Mouse (Mus musculus): ENCODE data around the gene Gucy1b2.

Gene Gucy1b2

DNA sequence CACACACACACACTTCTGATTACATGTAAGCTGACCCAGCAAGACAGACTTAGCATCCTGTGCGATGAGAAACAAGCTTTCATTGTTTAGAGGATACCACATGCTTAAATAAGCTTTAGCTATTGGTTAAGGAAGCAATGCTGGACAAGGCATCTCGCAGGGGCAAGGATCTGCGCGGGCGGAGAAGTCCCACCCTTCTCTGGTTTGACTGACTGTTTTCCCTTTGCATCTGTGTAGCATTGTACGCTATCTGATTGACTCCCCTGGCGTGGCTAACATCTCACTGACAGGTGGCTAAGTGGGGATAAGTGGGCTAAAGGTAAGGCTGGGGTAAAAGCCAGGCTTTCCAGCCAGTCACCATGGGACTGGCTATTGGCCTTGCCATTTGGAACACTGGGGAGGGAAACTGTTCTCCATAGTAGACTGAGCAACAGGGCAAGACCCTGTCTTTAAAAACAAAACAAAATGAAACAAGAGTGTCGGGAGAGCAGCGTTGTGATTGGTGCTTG, at the start of gene Gucy1b2:
Gene Gucy1b2, minus strand, starts transcription at position 51 of the 509 bp plus-strand sequence.
- in situ Hi-C loops (cut with MboI, MseI): loop anchor here (5.0 to 10.0 kb wide), 2 partner anchors 199 to 891 kb away; no protein-coding TSS in a partner anchor

DNA sequence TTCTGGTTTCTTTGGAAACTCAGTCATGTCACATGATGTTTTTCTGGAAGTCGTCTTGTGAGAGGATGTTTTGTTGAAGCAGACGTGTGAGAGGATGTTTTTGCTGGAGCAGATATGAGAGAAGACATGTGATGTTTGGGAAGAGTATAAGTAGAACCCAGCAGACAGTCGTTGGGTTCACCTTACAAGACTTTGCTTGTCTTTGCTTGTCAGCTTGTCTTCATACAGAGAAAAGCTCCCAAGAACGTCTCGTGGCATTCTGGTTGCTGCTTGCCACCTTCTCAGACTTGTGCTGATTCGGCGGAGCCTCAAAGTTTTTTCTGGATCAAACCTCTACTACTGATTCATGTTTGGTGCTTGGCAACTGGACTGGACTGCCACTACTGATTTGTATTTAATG, 41.3 kb upstream of the Gucy1b2 start:
- in situ Hi-C loops (cut with MboI, MseI): no loop called here

DNA sequence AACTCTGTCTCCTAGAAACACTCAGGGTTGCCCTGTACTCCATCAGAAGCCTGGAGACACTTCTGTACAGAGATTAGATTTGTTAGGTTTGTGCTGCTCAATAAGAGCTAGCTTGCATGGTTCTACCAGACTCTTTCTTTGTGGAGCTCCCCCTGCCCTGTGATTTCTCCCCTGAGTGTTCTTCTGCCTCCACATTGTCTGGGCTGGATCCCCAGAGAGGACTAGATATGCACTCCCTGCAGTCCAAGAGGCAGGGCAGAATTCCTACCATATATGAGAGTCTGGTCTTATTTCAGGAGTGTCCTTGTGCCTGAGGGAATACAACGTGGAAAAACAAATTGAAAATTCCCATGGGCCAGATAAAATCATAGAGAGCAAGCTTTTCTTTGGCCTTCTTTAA, 40.4 kb upstream of the Gucy1b2 start:
- in situ Hi-C loops (cut with MboI, MseI): no loop called here

DNA sequence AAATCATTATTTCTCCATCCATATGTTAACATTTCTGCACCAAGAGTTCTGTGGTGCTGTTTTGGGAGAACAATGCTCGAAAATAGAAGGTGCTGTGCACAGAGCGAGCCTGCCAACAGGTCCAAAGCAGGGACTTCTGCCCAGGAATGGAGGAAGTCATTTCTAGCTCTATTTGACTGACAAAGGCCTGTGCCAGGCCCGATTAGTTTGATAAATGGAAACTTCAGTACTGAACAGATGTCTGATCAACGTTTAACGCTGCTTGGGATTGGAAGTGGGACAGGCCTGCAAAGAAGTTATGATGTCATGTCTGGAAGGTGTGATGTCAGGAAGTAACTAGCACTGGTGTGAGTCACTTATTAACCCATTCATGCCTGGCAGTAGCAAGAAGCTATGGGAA, 37.4 kb upstream of the Gucy1b2 start:
- in situ Hi-C loops (cut with MboI, MseI): no loop called here

DNA sequence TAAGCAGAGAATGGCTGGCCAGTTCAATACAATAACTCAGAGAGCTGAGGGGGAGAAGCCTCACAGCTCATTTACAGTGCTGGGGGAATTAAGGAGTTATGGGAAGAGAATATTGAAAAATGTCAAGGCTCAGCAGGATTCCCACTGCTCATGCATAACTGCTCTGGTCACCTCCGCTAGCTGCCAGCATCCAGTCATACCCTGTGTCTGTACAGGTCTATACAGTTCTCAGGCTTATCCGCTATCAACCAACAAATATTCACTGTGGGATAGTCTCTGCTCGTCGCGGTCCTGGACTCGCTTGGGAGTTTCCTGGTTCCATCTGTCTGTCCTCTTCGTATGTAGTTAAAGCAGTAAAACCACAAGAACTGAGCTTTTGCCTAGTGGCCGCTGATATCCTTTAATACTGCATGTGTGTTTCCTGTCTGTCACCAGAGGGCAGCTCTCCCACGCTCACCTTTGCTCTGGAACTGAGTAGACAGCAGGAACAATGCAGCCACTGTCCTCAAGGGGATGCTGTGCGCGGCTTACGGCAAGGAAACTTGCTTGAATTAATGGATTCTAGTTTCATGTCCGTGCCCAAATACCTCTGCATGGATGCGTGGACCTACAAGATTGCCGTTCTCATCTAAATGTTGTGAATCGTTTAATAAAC, 36.2 kb upstream of the Gucy1b2 start:
- in situ Hi-C loops (cut with MboI, MseI): no loop called here

DNA sequence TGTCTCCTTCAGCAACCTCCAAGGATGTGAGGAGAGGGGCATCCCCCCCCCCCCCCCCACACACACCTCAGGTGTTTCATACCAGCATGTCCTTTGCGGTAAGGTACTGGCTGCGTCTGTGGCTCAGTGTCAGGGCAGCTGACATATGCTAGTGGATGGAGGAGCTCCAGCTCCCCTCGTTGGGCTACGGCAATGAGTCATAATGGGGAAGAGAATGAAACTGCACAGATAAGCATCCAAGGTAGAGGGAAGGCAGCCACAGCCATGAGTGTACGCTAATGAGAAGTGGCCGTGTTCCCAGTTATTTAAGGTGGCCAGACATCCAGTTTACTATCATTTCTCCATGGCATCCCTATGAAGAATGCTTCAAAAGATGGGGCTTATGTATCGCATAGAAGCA, 32.2 kb upstream of the Gucy1b2 start:
- in situ Hi-C loops (cut with MboI, MseI): no loop called here

DNA sequence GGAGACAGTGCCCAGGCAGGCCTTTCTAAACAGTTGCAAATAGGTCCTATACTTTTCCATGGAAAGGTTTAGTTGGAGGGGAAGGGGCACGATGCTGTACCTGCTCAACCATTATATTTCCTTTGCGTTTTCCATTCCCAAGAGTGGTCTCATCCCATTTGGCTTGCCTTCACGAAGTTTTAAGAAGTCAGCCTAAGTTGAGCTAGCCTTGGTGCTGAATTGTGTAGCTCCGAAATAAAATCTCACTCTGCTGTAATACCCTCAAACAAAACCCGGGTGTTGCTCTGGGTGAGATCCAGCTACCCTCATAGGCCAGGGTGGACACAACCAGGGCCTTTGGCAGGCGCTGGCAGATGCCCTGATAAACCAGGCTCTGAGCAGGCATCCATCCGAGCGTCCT, 25.3 kb upstream of the Gucy1b2 start:
- in situ Hi-C loops (cut with MboI, MseI): no loop called here

DNA sequence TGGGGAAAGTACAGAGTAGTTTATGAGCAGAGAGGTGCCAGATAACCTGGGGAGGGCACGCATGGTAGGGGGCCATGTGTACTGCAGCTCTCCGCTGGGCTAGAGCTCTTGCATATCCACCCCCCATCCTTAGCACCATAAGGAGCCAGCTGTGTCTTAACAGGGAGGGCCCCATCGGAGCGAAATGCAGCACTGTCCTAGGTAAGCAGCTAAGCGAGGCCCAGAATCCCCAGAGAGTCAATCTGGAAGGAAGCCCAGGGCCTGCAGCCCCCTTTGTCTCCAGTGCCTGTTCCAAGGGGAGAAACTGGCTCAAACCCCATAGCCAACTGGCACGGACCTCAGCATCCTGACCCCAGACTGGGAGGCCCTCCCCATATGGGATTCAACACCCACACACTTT, 23.3 kb upstream of the Gucy1b2 start:
- in situ Hi-C loops (cut with MboI, MseI): loop anchor here (5.0 kb wide), 1 partner anchor 103 kb away; no protein-coding TSS in a partner anchor

DNA sequence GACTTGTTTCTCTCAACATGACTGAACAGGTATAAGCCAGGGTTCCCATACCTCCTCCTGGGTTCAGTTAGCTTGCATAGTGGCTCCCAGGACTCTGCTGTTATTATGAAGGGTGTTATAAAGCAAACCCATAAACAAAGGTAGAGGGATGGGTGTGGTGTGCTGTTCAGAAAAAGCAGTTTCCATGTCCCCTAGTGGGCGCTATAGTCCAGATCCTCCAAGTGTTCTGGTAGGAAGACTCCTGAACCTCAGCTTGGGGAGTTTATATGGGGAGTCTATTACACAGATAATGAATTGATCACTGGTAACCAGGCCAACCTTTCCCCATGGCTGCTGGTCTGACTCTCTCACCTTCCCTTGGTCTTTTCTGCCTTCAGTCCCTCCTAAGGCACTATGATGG, 18.4 kb upstream of the Gucy1b2 start:
- in situ Hi-C loops (cut with MboI, MseI): no loop called here

DNA sequence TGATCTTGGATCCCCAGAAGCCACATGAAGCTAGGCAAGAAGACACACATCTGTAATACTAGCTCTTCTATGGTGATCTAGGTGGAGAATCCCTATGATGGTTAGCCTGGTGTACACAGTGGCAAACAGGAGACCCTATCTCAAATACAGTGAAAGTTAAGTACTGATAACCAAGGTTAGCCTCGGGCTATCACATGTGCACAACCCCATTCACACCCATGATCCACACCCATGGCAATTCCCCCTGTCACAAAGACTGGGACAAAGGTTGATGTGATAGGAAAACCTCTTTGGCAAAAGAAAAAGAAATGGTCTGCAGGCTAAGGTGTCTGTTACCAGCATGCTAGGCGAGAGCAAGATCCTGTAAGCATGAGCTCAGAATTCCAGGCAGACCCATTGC, 16.0 kb upstream of the Gucy1b2 start:
- in situ Hi-C loops (cut with MboI, MseI): no loop called here

DNA sequence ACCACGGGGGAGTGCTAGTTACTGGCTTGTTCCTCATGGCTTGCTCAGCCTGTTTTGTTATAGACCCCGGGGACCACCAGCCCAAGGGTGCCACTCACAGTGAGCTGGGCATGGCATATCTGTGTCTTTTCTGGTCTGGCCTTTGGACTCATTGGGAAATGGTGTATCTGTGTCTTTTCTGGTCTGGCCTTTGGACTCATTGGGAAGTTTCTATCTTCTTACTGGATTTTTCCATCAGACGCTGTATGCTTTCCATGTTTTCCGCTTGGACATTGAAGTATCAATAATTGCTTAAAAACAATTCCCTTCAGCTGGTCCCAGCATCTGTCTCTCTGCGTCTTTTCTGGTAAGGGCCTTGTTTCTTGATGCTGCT, 12.7 kb upstream of the Gucy1b2 start:
- in situ Hi-C loops (cut with MboI, MseI): no loop called here

DNA sequence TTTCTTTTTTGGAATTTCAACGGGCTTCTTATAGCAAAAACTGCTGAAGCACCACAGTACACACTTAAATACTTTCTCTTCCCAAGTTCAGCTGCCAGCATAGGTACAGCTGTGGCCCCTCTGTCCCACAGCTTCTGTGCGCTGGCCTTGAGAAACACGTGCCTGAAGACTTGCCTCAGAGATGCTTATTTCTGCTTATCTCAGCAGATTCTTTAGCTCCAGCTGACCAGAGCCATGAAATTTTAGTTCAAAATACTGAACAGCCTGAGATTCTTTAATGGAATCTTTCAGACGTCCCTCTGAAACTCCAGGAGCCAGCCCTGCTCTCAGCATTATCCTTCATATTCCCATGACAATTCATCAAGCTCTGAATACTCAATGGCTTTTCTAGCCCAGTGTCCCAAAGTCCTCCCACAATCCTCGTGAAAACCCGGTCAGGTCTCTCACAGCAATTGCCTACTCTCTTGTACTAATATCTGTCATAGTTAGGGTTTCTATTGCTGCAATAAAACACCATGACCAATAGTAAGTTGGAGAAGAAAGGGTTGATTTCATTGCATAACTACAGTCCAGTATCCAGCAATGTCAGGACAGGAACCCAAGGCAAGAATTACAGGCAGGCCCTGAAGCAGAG, 12.1 kb upstream of the Gucy1b2 start:
- in situ Hi-C loops (cut with MboI, MseI): no loop called here

DNA sequence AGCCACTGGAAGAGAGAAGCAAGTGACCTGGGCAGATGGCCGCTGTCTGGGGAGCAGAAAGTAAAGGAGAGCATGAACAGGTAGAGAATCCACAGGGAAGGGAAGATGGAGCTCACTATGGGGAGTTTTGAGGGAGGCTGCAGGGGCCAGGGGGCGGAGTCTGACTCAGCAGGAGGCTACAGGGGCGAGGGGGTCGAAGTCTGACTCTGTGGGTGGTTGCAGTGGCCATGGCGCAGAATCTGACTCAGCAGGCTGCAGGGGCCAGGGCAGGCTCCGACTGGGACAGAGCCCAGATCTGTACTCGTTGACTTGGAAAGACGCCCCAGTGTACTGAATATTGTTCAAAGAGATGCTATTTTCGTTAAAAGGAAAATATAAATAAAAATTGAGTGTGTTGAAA, 8.9 kb upstream of the Gucy1b2 start:
- in situ Hi-C loops (cut with MboI, MseI): no loop called here

DNA sequence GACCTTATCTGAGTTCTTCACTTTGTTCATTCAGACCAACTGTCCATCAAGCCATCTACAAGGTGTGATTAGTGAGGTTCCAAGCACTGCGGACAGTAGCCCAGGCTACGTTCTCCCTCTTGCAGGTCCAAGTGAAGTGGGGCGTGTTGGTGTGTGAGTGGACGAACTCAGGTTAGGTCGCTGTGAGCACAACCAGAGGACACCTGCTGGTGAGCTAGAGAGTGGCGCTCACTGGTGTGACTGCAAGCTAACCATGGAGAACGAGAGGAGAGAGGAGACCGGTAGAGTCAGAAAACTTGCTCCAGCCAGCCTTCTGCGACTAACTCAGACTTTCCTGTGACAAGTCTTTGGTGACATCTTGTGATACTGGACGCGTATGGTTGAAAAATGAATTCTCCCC, 3.5 kb upstream of the Gucy1b2 start:
- in situ Hi-C loops (cut with MboI, MseI): loop anchor here (5.0 to 10.0 kb wide), 2 partner anchors 202 to 895 kb away; no protein-coding TSS in a partner anchor

DNA sequence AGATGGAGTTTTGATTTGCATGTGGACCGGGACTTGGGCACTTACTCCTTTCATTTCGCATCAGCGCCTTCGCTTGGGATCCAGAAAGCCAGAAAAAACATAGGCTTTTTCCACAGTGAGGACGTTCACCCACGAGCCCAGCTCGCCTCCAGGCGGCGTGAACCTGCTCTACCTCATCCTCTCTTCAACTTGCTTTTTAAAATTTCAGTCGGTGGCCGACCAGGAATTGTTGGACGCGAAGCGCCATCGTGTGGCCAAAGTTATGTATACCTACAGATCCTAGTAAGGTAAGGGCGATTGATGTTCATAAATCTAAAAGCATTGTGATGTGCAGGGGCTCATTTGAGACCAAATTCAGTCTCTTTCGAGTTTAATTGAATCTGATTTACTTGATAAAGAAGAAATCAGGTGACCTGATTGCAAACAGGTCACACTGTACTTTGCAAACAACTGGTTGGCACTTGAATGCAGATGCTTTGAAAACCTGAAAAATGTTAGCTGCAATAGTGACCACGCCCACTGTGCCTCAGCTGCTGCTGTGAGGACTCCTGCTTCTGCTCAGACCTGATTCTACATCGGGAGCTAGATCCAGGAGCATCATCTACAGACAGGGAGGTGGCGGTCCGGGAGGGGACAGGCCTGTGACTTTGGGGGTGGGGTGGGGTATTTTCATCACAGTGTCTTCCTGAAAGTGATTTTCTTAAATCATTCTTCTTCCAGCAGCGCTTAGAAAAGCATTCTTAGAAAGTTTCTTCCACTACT, 1.5 kb upstream of the Gucy1b2 start:
- in situ Hi-C loops (cut with MboI, MseI): loop anchor here (5.0 to 10.0 kb wide), 2 partner anchors 200 to 893 kb away; no protein-coding TSS in a partner anchor

DNA sequence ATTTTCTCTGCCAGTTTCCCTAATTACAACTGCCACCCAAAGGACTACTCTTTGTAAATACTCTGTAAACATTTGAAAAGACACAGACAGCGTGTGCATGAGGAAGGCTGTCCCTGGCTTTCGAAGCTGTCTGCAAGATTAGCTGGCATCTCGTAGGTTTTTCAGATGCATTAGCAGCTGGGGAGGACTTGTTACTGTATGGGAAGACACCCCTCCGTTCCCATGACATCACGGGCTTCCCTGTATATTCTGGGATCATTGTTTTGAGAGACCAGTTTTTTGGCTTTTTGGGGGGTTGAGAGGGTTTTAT, 564 bp downstream of the Gucy1b2 start:
- in situ Hi-C loops (cut with MboI, MseI): loop anchor here (5.0 to 10.0 kb wide), 2 partner anchors 198 to 891 kb away; no protein-coding TSS in a partner anchor

DNA sequence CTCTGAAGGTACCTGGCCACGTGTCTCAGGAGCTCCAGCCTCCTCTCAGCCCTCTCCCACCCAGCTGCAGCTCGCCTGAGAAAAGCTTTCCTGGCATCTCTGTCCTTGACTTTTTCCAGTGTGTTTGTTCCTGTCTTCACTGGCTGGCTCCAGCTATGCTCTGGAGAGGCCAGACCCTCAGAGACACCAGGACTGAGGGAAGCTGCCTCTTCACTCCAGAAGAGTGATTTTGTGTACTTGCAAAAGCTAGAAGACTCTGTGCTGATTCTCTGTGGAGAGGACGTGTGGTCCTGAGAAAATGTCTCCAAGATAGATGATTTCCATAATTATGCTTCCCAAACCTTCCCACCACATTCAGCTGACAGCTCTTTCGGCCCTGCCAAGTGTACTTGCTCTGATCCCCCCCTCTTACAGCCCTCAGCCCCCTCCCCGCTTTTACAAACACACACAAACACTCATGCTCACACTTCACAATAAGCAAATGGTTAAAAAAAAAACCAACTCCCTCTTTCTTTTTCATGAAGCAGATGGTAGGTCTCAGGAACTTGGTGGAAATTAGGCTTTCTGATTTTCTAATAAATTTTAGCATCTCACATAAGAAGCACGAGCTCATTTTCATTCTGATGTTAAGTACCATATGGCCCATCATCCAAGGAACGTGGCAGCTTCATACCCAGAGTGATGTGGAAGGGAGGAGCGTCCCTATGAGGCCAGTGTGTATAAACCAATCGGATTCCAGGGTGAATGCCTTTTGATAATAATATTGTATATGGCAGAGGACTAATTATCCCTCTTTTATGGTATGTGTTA, 1.1 kb downstream of the Gucy1b2 start:
- in situ Hi-C loops (cut with MboI, MseI): loop anchor here (5.0 to 10.0 kb wide), 2 partner anchors 198 to 890 kb away; no protein-coding TSS in a partner anchor

DNA sequence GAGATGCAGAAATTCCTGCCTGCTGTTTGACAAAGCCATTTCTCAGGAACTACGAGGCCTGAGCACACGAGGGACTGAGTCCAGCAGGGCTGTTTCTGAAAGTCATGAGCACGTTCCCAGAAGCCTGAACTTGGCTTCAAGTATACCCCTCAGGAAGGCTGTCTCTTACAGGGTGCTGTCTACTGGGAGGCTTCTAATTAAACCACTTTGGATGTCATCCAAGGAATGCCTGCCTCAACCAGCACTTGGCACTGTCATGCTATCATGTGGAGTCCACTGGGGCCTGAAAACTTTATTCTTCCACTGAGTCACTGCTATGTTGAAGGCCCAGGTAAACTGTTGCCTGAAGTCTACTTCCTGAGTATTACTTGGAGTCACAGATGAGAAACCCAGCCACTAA, 2.0 kb downstream of the Gucy1b2 start:
- in situ Hi-C loops (cut with MboI, MseI): loop anchor here (10.0 kb wide), 1 partner anchor 889 kb away; no protein-coding TSS in a partner anchor

DNA sequence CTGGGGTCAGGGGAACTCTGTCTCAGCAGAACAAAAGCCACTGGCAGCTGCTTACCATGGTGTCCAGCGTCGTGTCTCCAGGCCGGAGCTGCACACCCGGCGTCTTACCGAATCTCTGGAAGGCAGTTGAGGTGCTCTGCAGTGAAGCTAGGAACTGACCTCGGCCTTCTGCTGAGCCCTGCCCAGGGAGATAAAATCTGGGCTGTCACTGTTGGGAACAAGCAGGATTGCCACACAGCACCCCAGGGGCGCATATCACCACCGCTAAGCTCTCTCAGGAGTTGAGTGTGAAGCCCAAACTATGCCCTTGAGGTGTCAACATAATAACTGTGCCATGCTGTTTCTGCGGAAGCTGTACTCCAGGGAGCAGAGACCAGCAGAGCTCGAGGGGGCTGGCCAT, 2.8 kb downstream of the Gucy1b2 start:
- in situ Hi-C loops (cut with MboI, MseI): loop anchor here (10.0 kb wide), 1 partner anchor 888 kb away; no protein-coding TSS in a partner anchor

DNA sequence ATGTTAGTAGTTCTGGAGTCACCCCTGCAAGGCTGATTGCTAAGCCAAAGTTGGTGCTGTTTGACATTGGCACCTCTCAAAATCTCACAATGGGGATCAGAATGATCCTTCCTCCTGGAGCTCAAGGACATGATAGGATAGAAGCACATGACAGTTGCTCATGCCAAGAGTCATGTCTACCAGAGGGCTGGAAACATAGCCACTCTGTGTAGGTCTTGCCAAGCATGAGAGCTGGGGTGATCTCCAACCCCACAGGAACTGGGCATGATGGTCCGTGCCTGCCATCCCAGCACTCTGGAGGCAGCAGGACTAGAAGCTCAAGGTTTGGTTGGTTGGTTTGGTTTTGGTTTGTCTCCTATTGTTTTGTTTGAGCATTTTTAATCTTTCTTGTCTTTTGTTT, 5.4 kb downstream of the Gucy1b2 start:
- in situ Hi-C loops (cut with MboI, MseI): loop anchor here (10.0 kb wide), 1 partner anchor 886 kb away; no protein-coding TSS in a partner anchor

DNA sequence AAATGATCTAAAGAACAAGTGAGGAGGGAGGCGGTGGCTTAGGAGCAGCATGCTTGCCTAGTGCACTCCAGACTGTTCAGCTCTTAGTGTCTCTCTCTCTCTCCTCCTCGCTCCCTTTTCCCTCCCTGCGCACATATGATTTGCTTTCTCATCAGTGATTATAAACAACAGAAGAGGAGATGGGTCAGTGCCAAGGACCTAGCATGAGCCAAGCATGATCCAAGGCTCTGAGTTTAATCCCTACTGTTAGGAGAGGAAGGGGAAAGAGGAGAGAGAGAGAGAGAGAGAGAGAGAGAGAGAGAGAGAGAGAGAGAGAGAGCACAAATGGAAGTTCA, 8.9 kb downstream of the Gucy1b2 start:
- in situ Hi-C loops (cut with MboI, MseI): loop anchor here (25.0 kb wide), 1 partner anchor 360 kb away; no protein-coding TSS in a partner anchor

Data from regulatory T cell (primary cell).